In genomic region chr3:95195772-95196171, GRCm38 (mm10) we compare ENCODE assay signal across 23 mouse cellular contexts. TPM values are rescaled to one million over a fixed set of nuclear protein-coding genes. Genes with fewer than 3 reads are reported as not detected.
DNase-seq lines count a peak whose midpoint lies in the region; ATAC-seq and TF ChIP-seq lines count a peak whose summit lies in the region.
"Had no signal": no experiment of that assay in that cellular context is flagged by ENCODE, and none has a peak within 500 bp of the region (broad histone marks: within the 10 kb centered on the region; RNA-seq: fewer than 3 reads in every experiment).

No protein-coding gene starts in this region.

- H3K4me2 ChIP-seq in kidney, embryonic 14.5 days (replicated peaks; ENCODE audit: low read depth, low read length) = no peak overlapping the region
- H3K4me2 ChIP-seq: embryonic facial prominence, embryonic 12.5 days; forebrain, embryonic 13.5 days; forebrain, embryonic 15.5 days had no signal

- H3K36me3 ChIP-seq in kidney, adult 2 months (ENCODE audit: control insufficient read depth, insufficient read depth, low read length) = peaks cover 2% of the 10 kb centered on the region; the same call in 1 of the 2 replicates
- H3K36me3 ChIP-seq in kidney, embryonic 14.5 days (ENCODE audit: control insufficient read depth, insufficient read depth, low read length) = peaks cover 59% of the 10 kb centered on the region
- H3K36me3 ChIP-seq in liver, adult 2 months (ENCODE audit: control insufficient read depth, insufficient read depth, low read length) = peaks cover 41% of the 10 kb centered on the region

- no peaks in the 10 kb centered on the region for H3K9me3 ChIP-seq in kidney, embryonic 14.5 days (ENCODE audit: control insufficient read depth, low read length)
- H3K9me3 ChIP-seq: embryonic facial prominence, embryonic 10.5 days; embryonic facial prominence, embryonic 12.5 days; forebrain, embryonic 13.5 days; forebrain, embryonic 15.5 days; G1E had no signal

- H3K27me3 ChIP-seq in kidney, adult 2 months (replicated peaks; ENCODE audit: control insufficient read depth, insufficient read depth, low read length) = no peaks in the 10 kb centered on the region
- H3K27me3 ChIP-seq in kidney, embryonic 14.5 days (ENCODE audit: control insufficient read depth, insufficient read depth, low read length) = no peaks in the 10 kb centered on the region
- no peaks in the 10 kb centered on the region for H3K27me3 ChIP-seq in liver, adult 2 months (ENCODE audit: control insufficient read depth, insufficient read depth, low read length)
- H3K27me3 ChIP-seq: CH12.LX; embryonic facial prominence, embryonic 12.5 days; forebrain, embryonic 13.5 days; forebrain, embryonic 15.5 days; Patski had no signal

- H3K4me1 ChIP-seq in kidney, adult 2 months (ENCODE audit: control insufficient read depth, insufficient read depth, low read length) = peaks cover 22% of the 10 kb centered on the region
- no peaks in the 10 kb centered on the region; the same call in 1 of the 2 replicates for H3K4me1 ChIP-seq in kidney, embryonic 14.5 days (ENCODE audit: control insufficient read depth, insufficient read depth, low read length)
- H3K4me1 ChIP-seq in liver, adult 2 months (ENCODE audit: control insufficient read depth, insufficient read depth, low read length) = peaks cover 9% of the 10 kb centered on the region
- H3K4me1 ChIP-seq: embryonic facial prominence, embryonic 10.5 days; embryonic facial prominence, embryonic 12.5 days; forebrain, embryonic 13.5 days; forebrain, embryonic 15.5 days had no signal

- H3K79me2 ChIP-seq in liver, adult 2 months (ENCODE audit: control insufficient read depth, insufficient read depth, low read length) = no peaks in the 10 kb centered on the region

- no peak for TF ChIP-seq CTCF in kidney, adult 2 months (conservative IDR thresholded peaks at IDR 0.05; ENCODE audit: insufficient read depth, insufficient read length, low read depth, low read length)
- no peak for TF ChIP-seq CTCF in liver, adult 2 months (IDR thresholded peaks at IDR 0.05; ENCODE audit: low read depth, low read length)

- no peak for ATAC-seq in kidney, embryonic 14.5 days (ENCODE audit: low FRiP score, low TSS enrichment)
- ATAC-seq: activated CD4-positive, CD25-positive, alpha-beta regulatory T cell, adult 4 months; CD4-positive, CD25-positive, alpha-beta regulatory T cell, adult 4 months; forebrain, embryonic 13.5 days; forebrain, embryonic 15.5 days had no signal

- peak; percentile 20 for DNase-seq in kidney, adult 2 months
- DNase-seq in liver, adult 2 months (ENCODE audit: extremely low read depth, low read depth, low spot score) = peak; percentile 60
- DNase-seq in liver = no peak
- DNase-seq in gastrocnemius, postnatal 4 days (ENCODE audit: low spot score in 2 of 2) = no peak
- DNase-seq: adrenal gland, adult 8-10 months; adrenal gland, postnatal 14 days; adrenal gland, postnatal 36 days; B cell, adult 2 months; cerebellum, adult 11-12 months; cerebellum, adult 2 months; cerebellum, adult 9-10 months; cerebellum, postnatal 10 days; cerebellum, postnatal 25 days had no signal

- no peak overlapping the region for H3K9ac ChIP-seq in kidney, embryonic 14.5 days (ENCODE audit: low read depth, low read length)
- no peak overlapping the region for H3K9ac ChIP-seq in liver, adult 2 months (ENCODE audit: low read depth, low read length)
- H3K9ac ChIP-seq: embryonic facial prominence, embryonic 12.5 days; forebrain, embryonic 13.5 days; forebrain, embryonic 15.5 days had no signal

- no peak for TF ChIP-seq POLR2A in kidney, adult 2 months (IDR thresholded peaks at IDR 0.05; ENCODE audit: low read depth, low read length)
- TF ChIP-seq POLR2A in liver, adult 2 months (IDR thresholded peaks at IDR 0.05; ENCODE audit: extremely low read depth, insufficient read depth, low read length) = no peak

- no peak overlapping the region for H3K4me3 ChIP-seq in kidney, adult 2 months (ENCODE audit: insufficient read depth, low read depth, low read length)
- H3K4me3 ChIP-seq in kidney, embryonic 14.5 days (ENCODE audit: low read length) = no peak overlapping the region
- H3K4me3 ChIP-seq in liver, adult 2 months (ENCODE audit: insufficient read depth, low read depth, low read length) = no peak overlapping the region
- H3K4me3 ChIP-seq: embryonic facial prominence, embryonic 10.5 days; embryonic facial prominence, embryonic 12.5 days; forebrain, embryonic 13.5 days; forebrain, embryonic 15.5 days had no signal

- WGBS in kidney, adult 2 months = 60% methylated on average over 2 of the region's 2 CpGs
- WGBS in kidney, embryonic 14.5 days = 85% methylated on average over 2 of the region's 2 CpGs
- WGBS in liver, adult 2 months = 24% methylated on average over 2 of the region's 2 CpGs

- H3K27ac ChIP-seq in kidney, adult 2 months (ENCODE audit: insufficient read depth, low read depth, low read length) = peak overlapping the region; percentile 37
- no peak overlapping the region for H3K27ac ChIP-seq in kidney, embryonic 14.5 days (ENCODE audit: low read depth, low read length)
- no peak overlapping the region for H3K27ac ChIP-seq in liver, adult 2 months (replicated peaks; ENCODE audit: insufficient read depth, low read depth, low read length)
- H3K27ac ChIP-seq: embryonic facial prominence, embryonic 10.5 days; embryonic facial prominence, embryonic 12.5 days; forebrain, embryonic 13.5 days; forebrain, embryonic 15.5 days had no signal

RNA-seq across cellular contexts. Expression of gene Gabpb2, which starts 21.9 kb away (rescaled TPM):
- 9.8 and 10.6 TPM in 2 replicates for polyA plus RNA-seq in kidney, adult 2 months (2012; rRNA removed)
- 9.7 and 15.4 TPM in 2 replicates for polyA plus RNA-seq in kidney, embryonic 14.5 days (2014; fragmentation: Nextera tagmentation; extraction: Ambion mirVana)
- 13.7 and 17.6 TPM in 2 replicates for total RNA-seq in liver, adult 2 months (2014; rRNA removed)
- polyA plus RNA-seq in liver, adult 2 months (2012; rRNA removed) = 4.4 and 6.1 TPM in 2 replicates
- total RNA-seq in gastrocnemius, postnatal 4 days (2021) = 10 to 100 TPM; 18.0 to 18.8 TPM

RNA-seq across cellular contexts. Expression of gene Cdc42se1, which starts 32.8 kb away (rescaled TPM):
- polyA plus RNA-seq in kidney, adult 2 months (2012; rRNA removed) = 77.5 and 83.7 TPM in 2 replicates
- 109 and 113 TPM in 2 replicates for polyA plus RNA-seq in kidney, embryonic 14.5 days (2014; fragmentation: Nextera tagmentation; extraction: Ambion mirVana)
- 8.9 and 12.3 TPM in 2 replicates for total RNA-seq in liver, adult 2 months (2014; rRNA removed)
- 12.4 and 13.1 TPM in 2 replicates for polyA plus RNA-seq in liver, adult 2 months (2012; rRNA removed)
- total RNA-seq in gastrocnemius, postnatal 4 days (2021) = 10 to 100 TPM; 48.1 to 49.2 TPM

RNA-seq across cellular contexts. Expression of gene Sema6c, which starts 35.5 kb away (rescaled TPM):
- polyA plus RNA-seq in kidney, adult 2 months (2012; rRNA removed) = 8.0 and 8.5 TPM in 2 replicates
- polyA plus RNA-seq in kidney, embryonic 14.5 days (2014; fragmentation: Nextera tagmentation; extraction: Ambion mirVana) = 5.3 and 5.8 TPM in 2 replicates
- 0.65 and 1.1 TPM in 2 replicates for total RNA-seq in liver, adult 2 months (2014; rRNA removed)
- 2.1 and 2.9 TPM in 2 replicates for polyA plus RNA-seq in liver, adult 2 months (2012; rRNA removed)
- 100 to 1,000 TPM; 112 to 123 TPM for total RNA-seq in gastrocnemius, postnatal 4 days (2021)
- polyA plus RNA-seq: activated CD4-positive, CD25-positive, alpha-beta regulatory T cell, adult 4 months had no signal

RNA-seq across cellular contexts. Expression of gene Mllt11, which starts 36.2 kb away (rescaled TPM):
- polyA plus RNA-seq in kidney, adult 2 months (2012; rRNA removed) = 30.6 and 31.4 TPM in 2 replicates
- 18.5 and 19.1 TPM in 2 replicates for polyA plus RNA-seq in kidney, embryonic 14.5 days (2014; fragmentation: Nextera tagmentation; extraction: Ambion mirVana)
- 0.81 and 0.83 TPM in 2 replicates for total RNA-seq in liver, adult 2 months (2014; rRNA removed)
- 0.81 and 1.4 TPM in 2 replicates for polyA plus RNA-seq in liver, adult 2 months (2012; rRNA removed)
- total RNA-seq in gastrocnemius, postnatal 4 days (2021) = 10 to 100 TPM; 30.9 to 34.4 TPM

RNA-seq across cellular contexts. Expression of gene Gm128, which starts 45.6 kb away (rescaled TPM):
- 5.9 TPM in 2 replicates for polyA plus RNA-seq in kidney, adult 2 months (2012; rRNA removed)
- polyA plus RNA-seq in kidney, embryonic 14.5 days (2014; fragmentation: Nextera tagmentation; extraction: Ambion mirVana) = 0.19 and 0.57 TPM in 2 replicates
- total RNA-seq in liver, adult 2 months (2014; rRNA removed) = 0.09 TPM in 1 of 2 replicates, not detected in the other
- 0.06 TPM in 1 of 2 replicates, not detected in the other for polyA plus RNA-seq in liver, adult 2 months (2012; rRNA removed)
- under 1 TPM in 1 of 2 experiments, not detected in 1; 0.18 TPM for total RNA-seq in gastrocnemius, postnatal 4 days (2021)
- total RNA-seq: adrenal gland, postnatal 14 days; CH12.LX; G1E had no signal
- polyA plus RNA-seq: G1E had no signal

Comparison
In these comparisons a context has a peak if more than half of its experiments do, and no peak if none do; other contexts are left out.
1. DNase-seq: peak in kidney, adult 2 months (single experiment) and liver, adult 2 months (single experiment); none in liver (single experiment) and gastrocnemius, postnatal 4 days (0 of 2).